Mouse (Mus musculus) erythroblast, embryonic 14.5 days (primary cell): Measurements from ENCODE around the gene Trdn. TPM values are rescaled to one million over a fixed set of nuclear protein-coding genes. Genes with fewer than 3 reads are reported as not detected.

Experiments used
- H3K27me3 ChIP-seq: 2 replicates; pipeline ENCODE4 v1.6.1; 2012; ENCODE audit warnings: inconsistent platforms; ENCODE audit not compliant: control insufficient read depth
- H3K36me3 ChIP-seq: 2 replicates; pipeline ENCODE4 v1.6.1; 2012; ENCODE audit warnings: mild to moderate bottlenecking, inconsistent platforms; ENCODE audit not compliant: control insufficient read depth
- H3K4me1 ChIP-seq: 2 replicates; pipeline ENCODE4 v1.6.1; 2012; ENCODE audit warnings: inconsistent platforms; ENCODE audit not compliant: control insufficient read depth
- H3K4me3 ChIP-seq: replicated peaks from 2 replicates; pipeline ENCODE3; 2012; ENCODE audit warnings: moderate library complexity, mild to moderate bottlenecking, inconsistent platforms
- H3K9me3 ChIP-seq: 2 replicates; pipeline ENCODE4 v1.6.1; 2012; ENCODE audit warnings: low read length, inconsistent platforms, mixed read lengths; ENCODE audit not compliant: control insufficient read depth
- GATA1 ChIP-seq: IDR thresholded peaks from 2 replicates; pipeline ENCODE4 v1.6.1; 2012; ENCODE audit warnings: low read length, inconsistent platforms, mixed read lengths
- TAL1 ChIP-seq: IDR thresholded peaks from 3 replicates; pipeline ENCODE4 v1.6.1; 2012; ENCODE audit warnings: low read length, inconsistent platforms, mixed read lengths
- polyA plus RNA-seq: library from polyadenylated mRNA; stranded (reverse); fragments of >175 nt; gene quantifications from 2 replicates; pipeline ENCODE4 v1.2.3, GENCODE M21; 2012

The Trdn gene
- polyA plus RNA-seq, 1 experiment: not detected

- H3K4me1 ChIP-seq: no peaks in the 10 kb centered on the region
- H3K9me3 ChIP-seq: no peaks in the 10 kb centered on the region
- no peaks in the 10 kb centered on the region for H3K36me3 ChIP-seq
- no peak overlapping the region for H3K4me3 ChIP-seq
- H3K27me3 ChIP-seq: no peaks in the 10 kb centered on the region
- no peak for TF ChIP-seq TAL1
- no peak for TF ChIP-seq GATA1
Observed at GRCm38 (mm10) chr10:33256202-33256601, 175.8 kb downstream of the Trdn start.

GRCm38 (mm10) chr10:33304982-33305381, 224.6 kb downstream of the Trdn start:
- TF ChIP-seq GATA1 (no peak), TAL1 (no peak)
- H3K36me3 ChIP-seq: no peaks in the 10 kb centered on the region
- no peaks in the 10 kb centered on the region for H3K27me3 ChIP-seq

GRCm38 (mm10) chr10:33353026-33353425, 272.7 kb downstream of the Trdn start:
- Histone ChIP-seq H3K9me3 (no peaks in the 10 kb centered on the region), H3K27me3 (no peaks in the 10 kb centered on the region), H3K4me1 (no peaks in the 10 kb centered on the region), H3K36me3 (no peaks in the 10 kb centered on the region), H3K4me3 (no peak overlapping the region)
- TF ChIP-seq TAL1 (no peak), GATA1 (no peak)

More at GRCm38 (mm10) chr10:33304982-33305381, 224.6 kb downstream of the Trdn start:
- Histone ChIP-seq H3K4me1 (no peaks in the 10 kb centered on the region), H3K4me3 (no peak overlapping the region), H3K9me3 (no peaks in the 10 kb centered on the region)

- Histone ChIP-seq H3K9me3 (no peaks in the 10 kb centered on the region), H3K36me3 (no peaks in the 10 kb centered on the region), H3K4me1 (no peaks in the 10 kb centered on the region), H3K27me3 (no peaks in the 10 kb centered on the region), H3K4me3 (no peak overlapping the region)
- TF ChIP-seq TAL1: no peak
- no peak for TF ChIP-seq GATA1
Observed at GRCm38 (mm10) chr10:33366521-33366920, 286.2 kb downstream of the Trdn start.

- no peak overlapping the region for H3K4me3 ChIP-seq
- no peaks in the 10 kb centered on the region for H3K9me3 ChIP-seq
- H3K36me3 ChIP-seq: no peaks in the 10 kb centered on the region
- TF ChIP-seq GATA1 (no peak), TAL1 (no peak)
- no peaks in the 10 kb centered on the region for H3K27me3 ChIP-seq
- H3K4me1 ChIP-seq: no peaks in the 10 kb centered on the region
Observed at GRCm38 (mm10) chr10:33370534-33370933, 290.2 kb downstream of the Trdn start.

GRCm38 (mm10) chr10:33375474-33376029, 295.2 kb downstream of the Trdn start:
- TF ChIP-seq TAL1: no peak
- no peak for TF ChIP-seq GATA1
- H3K4me1 ChIP-seq: no peaks in the 10 kb centered on the region
- H3K27me3 ChIP-seq: no peaks in the 10 kb centered on the region
- H3K4me3 ChIP-seq: no peak overlapping the region
- no peaks in the 10 kb centered on the region for H3K36me3 ChIP-seq
- H3K9me3 ChIP-seq: no peaks in the 10 kb centered on the region

Other genes with a start within 250 kb of the Trdn start
- not detected in 2 replicates for gene Nkain2, start 190.1 kb upstream of the Trdn start, polyA plus RNA-seq